Mouse (Mus musculus) cerebellum, adult 11-12 months (tissue): ENCODE measurements around the gene Srcin1.

Source experiments
- DNase-seq: peaks from one replicate; pipeline ENCODE4 v3.0.0; 2022

The Srcin1 gene

DNA sequence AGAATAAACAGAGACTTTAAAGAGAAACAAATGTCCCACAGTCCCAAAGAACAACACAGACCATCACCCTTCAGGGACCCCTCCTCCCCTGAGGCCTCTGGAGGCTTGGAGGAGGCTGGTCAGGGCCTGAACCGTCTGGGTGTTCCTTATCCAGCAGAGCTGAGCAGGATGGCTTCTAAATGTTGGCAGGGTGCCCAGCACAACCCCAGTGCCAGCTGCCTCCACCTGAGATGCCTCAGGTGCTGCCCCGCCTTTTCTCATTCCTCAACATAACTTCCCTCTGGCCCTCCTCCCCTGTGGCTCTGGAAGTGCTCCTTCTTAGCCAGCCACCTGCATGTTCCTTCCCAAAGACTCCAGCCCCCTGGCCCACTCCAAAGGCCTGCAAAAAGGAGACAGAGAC, 2.3 kb upstream of the Srcin1 start:
- DNase-seq = peak; percentile 66

DNA sequence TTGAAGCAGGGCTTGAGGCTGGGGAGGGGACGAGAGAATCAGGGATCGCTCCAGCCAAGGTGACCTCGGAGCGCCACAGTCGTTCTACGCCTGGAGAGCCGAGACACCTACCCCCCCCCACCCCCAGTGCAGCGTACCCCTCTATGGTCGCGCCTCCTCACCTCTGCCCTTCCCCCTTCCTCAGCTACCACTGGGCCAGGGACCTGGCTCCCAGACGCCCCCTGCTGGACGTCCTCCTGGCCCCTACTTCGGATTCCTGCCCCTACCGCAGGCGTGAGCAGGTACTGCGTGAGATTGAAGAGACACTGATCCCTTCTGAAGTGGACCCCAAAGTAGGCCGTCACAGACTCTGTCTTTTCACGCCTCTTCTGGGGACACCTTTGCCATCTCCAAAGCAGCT, 348 bp downstream of the Srcin1 start:
- DNase-seq = peak; percentile 87

DNA sequence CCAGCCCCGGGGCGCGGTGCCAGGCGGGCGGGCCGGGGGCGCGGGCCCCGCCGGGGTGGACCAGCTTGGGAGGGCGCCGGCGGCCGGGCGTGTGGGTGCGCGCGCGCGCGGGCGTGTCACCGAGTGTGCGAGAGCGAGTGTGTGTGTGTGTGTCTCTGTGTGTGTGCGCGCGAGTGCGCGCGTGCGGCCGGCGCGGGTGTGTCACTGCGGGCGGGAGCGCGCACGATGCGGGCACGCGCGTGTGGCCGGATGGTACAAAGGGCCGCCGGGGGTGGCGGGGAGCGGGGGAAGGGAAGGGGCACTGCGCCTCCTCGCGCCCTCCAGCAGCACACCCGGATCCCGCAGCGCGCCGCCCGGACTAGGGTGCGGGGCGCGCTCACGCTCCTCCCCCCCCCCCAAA, 911 bp downstream of the Srcin1 start:
- DNase-seq = peak; percentile 92

DNA sequence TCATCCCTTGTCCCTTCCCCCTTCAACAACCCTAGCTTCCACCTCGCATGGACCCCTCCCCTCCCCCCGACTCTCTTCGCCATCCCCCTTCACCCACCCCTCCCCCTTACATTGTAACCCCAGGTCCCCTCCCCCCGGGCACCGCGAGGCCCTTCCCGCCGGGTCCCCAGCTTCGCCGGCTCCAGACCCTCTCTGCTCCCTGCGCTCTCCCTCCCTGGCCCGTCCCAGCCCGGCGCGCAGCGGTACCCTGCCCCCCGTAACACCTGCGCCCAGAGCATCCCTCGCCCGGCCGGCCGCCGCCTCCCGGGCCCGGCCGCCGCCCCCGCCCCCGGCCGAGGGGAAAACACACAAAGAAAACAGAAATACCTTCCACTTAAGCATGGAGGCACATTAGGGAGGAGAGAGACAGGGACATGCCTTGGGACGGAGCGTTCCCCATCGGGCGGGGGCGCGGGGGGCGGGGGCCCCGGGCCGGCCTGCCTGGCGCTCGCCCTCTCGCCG, 1.4 kb downstream of the Srcin1 start:
- DNase-seq = peak; percentile 70

DNA sequence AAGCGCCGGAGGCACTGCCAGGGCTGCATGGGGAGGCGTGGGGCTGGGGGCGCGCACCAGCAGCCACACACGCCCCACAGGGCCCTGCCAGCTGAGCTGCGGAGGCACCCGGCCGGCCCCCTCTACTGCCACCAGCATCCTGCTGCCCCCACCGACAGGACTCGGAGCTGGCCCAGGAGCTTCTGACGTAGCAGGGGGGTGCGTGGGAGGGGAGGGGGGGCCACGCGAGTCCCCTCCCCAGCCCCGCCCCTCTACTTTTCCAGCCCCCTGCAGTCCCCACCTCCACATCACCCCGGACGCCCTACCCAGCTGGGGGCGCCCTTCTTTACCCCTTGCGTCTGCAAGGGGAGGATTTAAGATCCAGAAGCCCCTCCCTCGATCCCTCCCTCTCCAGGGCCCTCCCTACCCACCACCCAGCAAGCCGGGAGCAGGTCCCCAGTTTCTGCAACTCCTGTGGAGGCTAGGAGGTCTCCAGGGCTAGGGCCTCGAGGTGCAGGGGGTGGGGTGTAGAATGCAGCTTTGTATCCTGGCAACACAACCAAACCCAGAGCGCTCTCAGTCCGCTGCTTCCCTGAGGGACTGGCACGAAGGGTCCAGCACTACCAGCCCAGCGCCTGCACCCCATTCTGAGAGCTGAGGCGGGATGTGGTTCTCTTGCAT, 2.0 kb downstream of the Srcin1 start:
- peak; percentile 79 for DNase-seq

DNA sequence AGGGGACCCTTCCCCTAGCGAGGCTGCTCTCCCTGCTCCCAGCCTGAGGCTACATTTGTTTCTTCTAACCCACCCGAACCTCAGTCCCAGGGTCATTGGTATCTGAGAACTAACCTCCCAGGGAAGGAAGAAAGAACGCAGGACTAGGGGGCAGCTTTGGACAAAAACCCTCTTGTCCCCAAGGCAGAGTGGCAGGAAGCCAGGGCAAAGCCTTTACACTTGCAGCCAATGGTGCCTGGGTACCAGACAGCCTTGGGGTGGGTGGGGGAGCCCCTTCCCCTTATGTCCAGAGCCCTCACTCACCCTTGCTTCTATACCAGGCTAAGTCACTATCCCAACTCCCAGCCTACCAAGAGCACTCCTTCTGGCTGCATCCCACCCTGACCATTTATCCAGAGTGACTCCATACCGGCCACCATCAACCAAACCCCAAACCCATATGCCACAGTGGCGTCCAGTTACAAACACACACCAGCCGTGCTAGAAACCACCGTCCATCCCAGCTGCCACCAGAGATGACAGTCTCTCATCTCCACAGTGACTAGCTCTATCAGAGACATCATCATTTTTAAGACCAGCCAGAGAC, 3.0 kb downstream of the Srcin1 start:
- peak; percentile 64 for DNase-seq

DNA sequence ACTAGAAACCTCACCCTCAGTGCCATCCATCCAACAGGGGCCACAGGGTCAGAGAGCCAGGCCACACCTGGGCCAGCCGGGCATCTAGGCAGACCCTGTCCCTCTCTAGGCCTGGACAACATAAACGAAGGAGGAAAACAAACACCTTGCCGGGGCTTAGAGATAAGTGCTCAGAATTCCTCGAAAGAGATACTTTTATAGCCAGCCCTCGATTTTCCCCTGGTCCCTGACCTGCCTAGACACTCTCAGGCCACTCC, 4.0 kb downstream of the Srcin1 start:
- DNase-seq = no peak

DNA sequence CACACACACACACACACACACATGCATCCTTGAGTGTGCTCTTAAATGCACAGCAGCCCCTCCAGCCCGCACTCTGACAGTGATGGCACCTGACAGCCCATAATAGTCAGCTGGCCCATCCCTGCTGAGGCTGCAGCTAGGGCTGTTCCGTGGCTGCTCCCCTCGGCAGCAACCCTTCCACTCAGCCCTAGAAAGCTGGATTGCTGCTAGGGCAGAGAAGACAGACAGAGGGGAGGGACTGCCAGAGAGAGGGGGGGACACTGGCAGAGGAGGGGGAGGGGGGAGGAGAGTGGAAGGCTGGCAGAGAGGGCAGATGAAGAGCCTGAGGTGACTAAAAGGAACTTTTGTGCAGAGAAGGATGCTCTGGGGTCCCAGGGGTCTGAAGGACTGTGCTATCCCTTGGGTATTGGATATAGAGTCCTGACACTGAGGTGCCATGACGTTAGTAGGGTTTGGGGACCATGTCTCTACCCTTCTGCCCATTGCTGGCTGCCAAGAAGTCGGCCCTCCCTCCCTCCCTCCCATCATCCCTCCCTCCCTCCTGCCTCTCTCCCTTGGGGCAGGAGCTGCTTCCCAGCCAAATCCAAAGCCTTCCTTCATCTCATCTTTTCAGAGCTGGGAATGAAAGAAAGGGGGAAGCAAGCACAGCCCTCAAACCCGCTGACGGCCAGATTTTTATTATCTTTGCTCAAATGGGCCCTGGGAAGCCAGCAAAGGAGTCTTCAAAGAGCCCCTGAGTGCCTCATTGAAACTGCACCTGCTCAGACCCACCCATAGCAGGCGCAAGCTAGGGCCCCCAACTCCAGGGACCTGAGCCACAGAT, 4.5 kb downstream of the Srcin1 start:
- DNase-seq = peak; percentile 66

DNA sequence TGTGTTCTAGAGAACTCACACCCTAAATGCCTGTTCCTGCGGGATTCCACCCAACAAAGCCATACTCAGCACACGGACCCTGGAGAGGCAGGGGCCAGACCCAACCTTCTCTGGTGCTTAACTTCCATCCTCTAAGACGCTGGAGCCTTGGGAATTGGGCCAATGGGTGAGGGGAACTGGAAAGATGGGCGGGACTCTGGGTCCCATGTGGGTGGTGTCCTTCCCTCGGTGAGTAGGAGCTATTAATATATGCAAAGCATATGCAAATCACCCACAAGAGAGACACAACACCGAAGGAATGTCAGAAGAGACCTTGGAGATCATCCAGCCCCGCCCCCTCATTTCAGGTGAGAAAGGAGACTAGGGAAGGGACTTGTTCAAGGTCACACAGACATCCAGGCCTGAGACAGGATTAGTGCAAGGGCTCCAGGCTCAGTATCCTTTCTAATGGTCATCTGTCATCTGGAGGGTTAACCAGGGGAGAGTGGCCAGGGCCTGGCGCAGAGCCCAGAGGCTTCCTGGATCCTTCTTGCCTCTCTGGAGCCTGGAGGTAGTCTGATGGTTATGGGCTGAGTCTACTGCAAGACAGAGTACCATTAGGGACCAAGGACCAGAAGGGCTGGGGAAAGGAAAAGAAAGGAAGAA, 5.4 kb downstream of the Srcin1 start:
- DNase-seq = peak; percentile 91

DNA sequence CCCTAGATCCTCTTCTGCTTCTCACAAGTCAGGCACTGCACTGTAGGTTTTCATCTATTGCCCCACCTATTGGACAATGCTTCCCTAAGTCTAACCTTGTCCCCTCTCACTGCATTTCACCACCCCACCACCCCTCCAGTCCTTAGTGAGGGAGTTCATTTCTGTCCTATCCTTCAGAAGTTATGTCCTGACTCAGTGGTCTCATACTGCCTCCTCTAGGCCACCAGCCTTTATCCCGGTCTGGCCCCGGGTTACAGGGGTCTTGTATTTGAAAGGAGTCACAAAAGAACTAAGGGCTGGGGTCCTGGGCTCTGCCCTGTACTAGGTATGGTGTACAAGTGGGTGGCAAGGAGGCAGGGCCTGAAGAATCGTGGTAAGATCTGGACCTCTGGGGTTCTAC, 6.2 kb downstream of the Srcin1 start:
- peak; percentile 51 for DNase-seq

DNA sequence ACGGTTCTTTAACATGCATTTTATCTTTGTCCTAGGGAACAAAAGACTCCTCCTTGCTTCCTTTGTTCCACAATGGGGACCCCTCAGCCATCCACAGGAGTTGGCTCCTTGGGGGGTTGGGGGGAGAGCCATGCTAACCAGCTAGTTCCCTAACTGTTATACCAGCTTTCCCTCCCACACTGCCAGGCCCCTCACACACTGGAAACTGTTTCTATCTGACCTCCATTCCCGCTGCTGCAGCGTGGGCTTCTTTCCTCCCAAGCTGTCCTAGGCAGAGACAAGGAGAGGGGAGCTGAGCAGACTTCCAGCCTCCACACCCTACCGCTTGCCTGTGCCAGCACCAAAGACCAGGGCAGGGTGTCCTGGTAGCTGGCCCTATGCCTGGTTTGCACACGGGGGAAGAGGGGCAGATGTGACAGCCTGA, 6.7 kb downstream of the Srcin1 start:
- peak; percentile 71 for DNase-seq

DNA sequence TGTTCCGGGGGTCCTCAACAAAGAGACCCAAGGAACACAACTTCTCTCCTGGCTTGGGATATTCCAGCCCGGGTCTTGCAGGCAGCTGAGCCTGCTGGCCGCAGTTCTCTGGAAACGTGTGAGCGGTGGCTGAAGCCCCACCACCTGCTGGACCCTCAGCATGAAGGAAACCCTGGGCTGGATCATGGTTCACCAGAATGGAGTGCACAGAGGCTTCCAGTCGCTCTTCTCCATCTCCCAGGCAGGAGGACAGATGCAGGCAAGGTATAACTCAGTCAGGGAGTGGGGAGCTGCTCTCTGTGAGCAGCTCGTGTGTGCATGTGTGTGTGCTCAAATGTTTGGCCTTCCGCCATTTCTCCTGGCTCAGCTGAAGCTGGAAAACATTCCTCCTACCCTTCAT, 7.3 kb downstream of the Srcin1 start:
- DNase-seq = peak; percentile 89

DNA sequence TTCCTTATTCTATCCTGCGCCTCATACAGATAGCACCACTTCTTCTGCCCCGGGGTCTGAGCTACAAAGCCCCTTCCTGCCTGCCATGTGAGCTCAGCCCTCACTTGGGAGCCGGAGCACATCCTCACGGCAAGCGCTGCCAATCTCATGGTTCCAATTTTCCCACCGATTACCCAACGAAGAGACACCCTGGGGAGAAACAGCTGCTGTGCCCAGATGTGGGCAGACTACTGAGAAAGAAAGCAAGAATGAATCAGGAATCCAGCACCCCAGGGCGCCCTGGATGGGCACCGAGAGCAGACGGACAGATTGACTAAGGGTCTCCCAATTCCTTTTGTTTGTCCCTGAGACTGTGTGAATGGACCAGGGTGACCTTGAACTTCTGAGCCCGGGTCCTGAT, 8.5 kb downstream of the Srcin1 start:
- no peak for DNase-seq

DNA sequence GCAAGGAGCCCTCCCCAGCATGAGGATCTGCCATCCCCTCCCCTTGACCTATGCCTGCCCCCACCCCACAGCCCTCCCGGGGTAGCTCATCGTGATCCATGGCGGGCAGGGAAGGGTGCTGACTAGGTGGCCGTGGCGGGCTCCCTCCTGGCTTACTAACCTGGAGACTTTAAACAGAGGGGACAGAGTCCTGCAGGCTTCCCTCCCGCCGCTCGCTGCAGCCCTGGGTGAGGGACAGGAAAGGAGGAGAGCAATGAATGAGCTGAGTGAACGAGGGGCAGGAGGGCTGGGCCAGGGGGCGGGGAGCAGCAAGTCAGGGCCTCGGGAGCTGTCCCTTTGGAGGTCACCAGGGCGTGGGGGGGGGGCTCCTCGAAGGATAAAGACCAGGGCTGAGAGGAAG, 9.4 kb downstream of the Srcin1 start:
- no peak for DNase-seq

DNA sequence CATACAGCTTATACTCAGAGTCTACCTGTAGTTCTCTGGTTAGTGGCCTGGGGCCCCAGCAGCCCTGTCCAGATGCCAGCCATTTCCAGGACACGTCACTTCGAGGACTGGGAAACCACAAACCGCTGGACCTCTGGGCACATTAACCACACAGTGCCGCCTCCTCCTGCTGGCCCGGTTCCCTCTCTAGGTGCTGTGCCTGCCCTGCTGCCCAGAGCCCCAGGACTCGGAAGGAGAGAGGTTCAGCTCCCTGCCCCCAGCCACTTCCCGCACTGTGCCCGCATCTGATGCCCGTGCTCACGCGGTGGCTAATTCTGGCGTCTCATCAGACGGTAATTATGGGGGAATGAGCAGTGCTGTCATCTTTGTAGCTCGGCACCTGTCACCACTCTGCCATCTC, 12.3 kb downstream of the Srcin1 start:
- DNase-seq = no peak

DNA sequence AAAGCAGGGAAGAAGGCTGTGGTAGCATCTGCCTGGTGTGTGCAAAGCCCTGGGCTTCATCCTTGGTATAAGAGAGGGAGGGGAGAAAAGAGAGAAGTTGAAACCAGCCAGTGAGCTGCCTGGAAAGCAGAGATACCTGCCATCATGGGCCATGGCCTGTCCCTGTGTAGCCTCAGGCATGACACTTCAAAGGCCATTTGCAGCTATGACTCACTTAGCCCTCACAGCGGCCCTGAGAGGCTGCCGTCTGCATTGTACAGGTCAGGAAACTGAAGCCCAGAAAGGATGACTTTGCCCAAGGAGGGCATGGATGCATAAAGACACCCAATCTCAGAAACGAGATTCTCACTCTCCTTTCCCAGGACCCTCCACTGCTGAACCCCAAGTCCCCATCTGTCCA, 13.4 kb downstream of the Srcin1 start:
- no peak for DNase-seq

DNA sequence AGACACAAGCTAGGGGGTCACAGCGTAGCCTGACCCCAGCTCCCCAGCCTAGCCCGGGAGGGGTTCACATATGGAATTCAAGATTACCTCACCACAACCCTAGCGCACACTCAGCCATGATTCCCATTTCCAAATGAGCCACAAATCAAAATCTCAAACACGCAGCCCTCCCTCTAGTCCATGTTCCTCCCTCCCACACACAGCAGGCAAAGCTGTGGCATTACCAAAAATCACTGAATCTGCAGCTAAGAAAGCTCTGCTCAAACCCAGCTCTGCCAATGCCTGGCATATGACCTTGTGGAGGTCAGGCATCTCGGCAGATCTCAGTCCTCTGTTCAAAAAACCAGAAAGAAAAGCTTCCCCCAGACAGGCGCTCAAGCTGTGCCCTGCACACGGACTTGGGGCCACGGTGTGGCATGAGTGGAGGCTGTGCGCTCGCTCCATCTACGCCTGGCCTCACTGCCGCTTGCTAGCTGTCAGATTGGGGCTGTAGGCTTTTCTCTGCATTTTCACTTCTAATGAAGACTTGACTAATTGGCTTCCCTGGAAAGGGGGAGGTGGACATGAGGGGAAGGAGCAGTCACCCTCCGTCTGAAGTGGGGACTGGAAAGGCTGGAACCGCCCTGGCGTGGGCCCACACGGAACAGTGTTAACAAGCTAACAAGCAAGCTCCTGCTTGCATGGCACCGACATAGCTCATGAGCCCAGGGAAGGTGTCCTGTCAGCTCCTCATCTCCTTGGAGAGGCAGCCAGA, 15.6 kb downstream of the Srcin1 start:
- DNase-seq = no peak

DNA sequence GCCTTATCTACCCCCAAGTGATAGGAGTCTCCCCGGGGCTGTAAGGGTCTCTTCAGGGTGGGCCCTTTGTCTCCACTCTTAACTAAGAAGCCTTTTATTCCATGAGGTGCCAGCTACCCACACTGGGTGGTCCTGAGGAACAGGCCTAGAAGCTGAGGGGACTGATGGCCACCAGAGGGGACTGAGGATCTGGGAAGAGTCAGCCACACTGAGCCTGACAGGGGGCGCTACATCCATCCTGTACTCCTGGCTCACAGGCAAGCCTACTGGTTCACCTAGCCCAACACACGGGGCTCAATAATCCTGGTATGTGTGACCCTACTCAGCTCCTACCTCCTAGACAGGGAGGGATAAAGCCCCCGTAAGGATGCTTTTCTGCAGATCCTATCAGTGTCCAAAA, 16.4 kb downstream of the Srcin1 start:
- DNase-seq = no peak

DNA sequence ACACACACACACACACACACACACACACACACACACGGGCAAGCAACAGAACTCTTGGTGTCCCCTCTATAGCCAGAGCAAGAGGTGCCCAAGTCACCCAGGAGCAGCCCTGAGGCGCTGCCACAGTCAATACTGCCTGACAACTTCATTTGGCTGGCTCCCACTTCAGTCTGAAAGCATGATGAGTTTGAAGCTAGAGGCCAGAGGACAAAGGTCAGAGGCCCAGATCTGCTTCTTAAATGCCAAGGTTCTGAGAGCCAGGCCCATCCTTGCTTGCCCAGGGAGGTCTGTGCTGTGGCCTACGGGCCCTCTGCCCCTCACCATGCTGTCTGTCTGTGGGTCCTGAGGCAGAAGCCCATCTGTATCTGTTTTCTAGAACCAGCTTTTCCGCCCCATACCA, 18.1 kb downstream of the Srcin1 start:
- DNase-seq = no peak

DNA sequence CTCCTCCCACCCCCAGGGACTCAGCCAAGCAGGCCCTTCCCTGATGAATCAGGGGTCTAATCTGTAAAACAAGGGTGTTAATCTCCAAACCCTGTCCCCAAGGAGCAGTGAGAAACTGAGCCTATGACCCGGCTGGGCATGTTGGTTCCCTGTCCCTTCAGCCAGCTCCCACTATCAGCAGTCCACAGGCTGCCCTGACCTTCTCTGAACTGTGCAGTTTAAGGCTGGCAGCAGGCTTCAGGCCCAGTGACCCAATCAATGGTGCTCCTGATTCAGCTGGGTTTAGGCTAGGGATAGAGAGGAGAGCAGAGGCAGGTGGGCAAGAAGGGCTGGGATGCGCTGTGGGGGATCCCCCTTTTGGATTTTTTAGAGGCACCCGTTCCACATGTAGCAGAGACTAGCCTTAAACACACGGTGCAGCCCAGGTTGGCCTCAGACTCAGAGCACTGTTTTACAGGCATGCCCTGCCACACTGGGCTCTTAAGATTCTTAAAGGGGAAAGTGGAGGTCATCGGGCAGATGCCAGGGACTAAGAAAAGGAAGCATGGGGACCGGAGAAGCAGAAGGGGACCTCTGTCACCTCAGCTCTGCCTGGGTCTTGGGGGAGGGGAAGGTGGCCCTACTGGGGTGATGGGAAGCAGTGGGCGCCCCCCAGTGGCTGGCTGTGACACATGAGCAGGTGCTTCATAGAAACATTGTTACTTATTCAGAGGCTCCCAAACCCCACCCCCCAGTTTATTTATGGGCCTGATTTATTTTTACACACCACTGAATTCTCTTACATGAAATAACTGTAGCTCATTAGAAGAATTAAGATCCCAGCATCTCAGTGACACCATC, 19.2 kb downstream of the Srcin1 start:
- peak; percentile 86 for DNase-seq

DNA sequence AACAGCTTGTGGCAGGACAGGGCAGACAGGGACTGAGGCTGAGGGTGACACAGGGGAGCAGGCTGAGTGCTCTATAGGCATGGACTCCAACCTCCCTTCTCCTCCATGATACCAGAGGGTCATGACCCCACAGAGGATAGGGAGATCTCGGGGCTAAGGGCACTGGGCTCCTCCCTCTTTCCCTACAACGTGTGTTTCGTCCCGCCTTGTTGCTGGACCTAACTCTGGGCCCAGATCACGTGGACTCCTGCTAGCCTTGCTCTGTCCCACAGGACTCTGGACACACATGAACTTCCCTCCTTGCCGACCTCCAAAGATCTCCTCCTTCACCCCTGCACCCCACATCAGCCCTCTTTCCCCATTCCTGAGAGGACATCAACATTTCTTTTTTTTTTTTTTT, 20.8 kb downstream of the Srcin1 start:
- DNase-seq = no peak

DNA sequence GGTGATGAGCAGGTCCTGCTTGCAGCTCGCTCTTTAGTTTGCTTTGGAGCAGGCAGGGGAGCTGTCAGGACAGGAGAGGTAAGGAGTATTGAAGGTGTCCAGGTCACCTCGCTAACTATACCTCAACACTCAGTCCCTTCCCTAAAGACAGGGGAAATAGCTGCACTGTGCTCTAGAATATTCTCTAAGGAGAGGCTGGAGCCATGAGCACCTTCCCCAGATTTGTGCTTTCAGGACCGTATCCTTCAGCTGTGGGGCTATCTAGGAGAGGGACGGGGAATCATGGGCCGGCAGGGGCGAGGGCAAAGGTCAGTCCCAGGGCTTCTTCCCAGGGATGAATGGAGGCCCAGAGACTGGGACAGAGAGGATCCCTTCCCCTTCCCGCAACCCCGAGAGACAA, 23.8 kb downstream of the Srcin1 start:
- DNase-seq = no peak
